Mouse (Mus musculus) intestine, embryonic 16.5 days (tissue): Measurements from ENCODE around the gene Nicn1. TPM values are rescaled to one million over a fixed set of nuclear protein-coding genes. Genes with fewer than 3 reads are reported as not detected.

Experiments used
- ATAC-seq: fragments of 200-750 bp; cut with Nextera tagmentation; 2 replicates; pipeline ENCODE4 v1.8.0; 2017; ENCODE audit warnings: moderate TSS enrichment, moderate library complexity
- H3K27ac ChIP-seq: fragments of 300-500 bp; sonication (generic); 2 replicates; pipeline ENCODE4 v1.5.1; 2014; ENCODE audit warnings: mild to moderate bottlenecking, low read length
- H3K27me3 ChIP-seq: fragments of 300-500 bp; sonication (generic); replicated peaks from 2 replicates; pipeline ENCODE4 v1.6.1; 2014; ENCODE audit warnings: low read length, control low read depth, mixed read lengths; ENCODE audit not compliant: control insufficient read depth, insufficient read depth
- H3K36me3 ChIP-seq: fragments of 300-500 bp; sonication (generic); 2 replicates; pipeline ENCODE4 v1.6.1; 2014; ENCODE audit warnings: low read length, control low read depth; ENCODE audit not compliant: control insufficient read depth, insufficient read depth
- H3K4me1 ChIP-seq: fragments of 300-500 bp; sonication (generic); 2 replicates; pipeline ENCODE4 v1.6.1; 2014; ENCODE audit warnings: low read length, control low read depth, mixed read lengths; ENCODE audit not compliant: control insufficient read depth, insufficient read depth
- H3K4me2 ChIP-seq: fragments of 300-500 bp; sonication (generic); 2 replicates; pipeline ENCODE4 v1.6.1; 2014; ENCODE audit warnings: low read depth, low read length, control low read depth
- H3K4me3 ChIP-seq: fragments of 300-500 bp; sonication (generic); 2 replicates; pipeline ENCODE4 v1.5.1; 2014; ENCODE audit warnings: mild to moderate bottlenecking, low read length
- H3K9ac ChIP-seq: fragments of 300-500 bp; sonication (generic); 2 replicates; pipeline ENCODE4 v1.6.1; 2014; ENCODE audit warnings: low read depth, low read length
- H3K9me3 ChIP-seq: fragments of 300-500 bp; sonication (generic); 2 replicates; pipeline ENCODE4 v1.6.1; 2016; ENCODE audit warnings: low read length, control low read depth; ENCODE audit not compliant: control insufficient read depth
- WGBS: fragments of 180-500 bp; shearing (Covaris S2); extraction: QIAGEN DNeasy Blood & Tissue Kit; methylation state at CpG from one replicate; pipeline ENCODE4 v1.1.7; 2014; 5-methylcytosine and 5-hydroxymethylcytosine counted together
- polyA plus RNA-seq: library from polyadenylated mRNA; unstranded; fragments of >200 nt; fragmentation: Nextera tagmentation; extraction: Ambion mirVana; gene quantifications from 2 replicates; pipeline ENCODE4 v1.2.1, GENCODE M21; 2015

The Nicn1 gene
- polyA plus RNA-seq, 1 experiment from 2014 or later: 29.1 TPM

DNA sequence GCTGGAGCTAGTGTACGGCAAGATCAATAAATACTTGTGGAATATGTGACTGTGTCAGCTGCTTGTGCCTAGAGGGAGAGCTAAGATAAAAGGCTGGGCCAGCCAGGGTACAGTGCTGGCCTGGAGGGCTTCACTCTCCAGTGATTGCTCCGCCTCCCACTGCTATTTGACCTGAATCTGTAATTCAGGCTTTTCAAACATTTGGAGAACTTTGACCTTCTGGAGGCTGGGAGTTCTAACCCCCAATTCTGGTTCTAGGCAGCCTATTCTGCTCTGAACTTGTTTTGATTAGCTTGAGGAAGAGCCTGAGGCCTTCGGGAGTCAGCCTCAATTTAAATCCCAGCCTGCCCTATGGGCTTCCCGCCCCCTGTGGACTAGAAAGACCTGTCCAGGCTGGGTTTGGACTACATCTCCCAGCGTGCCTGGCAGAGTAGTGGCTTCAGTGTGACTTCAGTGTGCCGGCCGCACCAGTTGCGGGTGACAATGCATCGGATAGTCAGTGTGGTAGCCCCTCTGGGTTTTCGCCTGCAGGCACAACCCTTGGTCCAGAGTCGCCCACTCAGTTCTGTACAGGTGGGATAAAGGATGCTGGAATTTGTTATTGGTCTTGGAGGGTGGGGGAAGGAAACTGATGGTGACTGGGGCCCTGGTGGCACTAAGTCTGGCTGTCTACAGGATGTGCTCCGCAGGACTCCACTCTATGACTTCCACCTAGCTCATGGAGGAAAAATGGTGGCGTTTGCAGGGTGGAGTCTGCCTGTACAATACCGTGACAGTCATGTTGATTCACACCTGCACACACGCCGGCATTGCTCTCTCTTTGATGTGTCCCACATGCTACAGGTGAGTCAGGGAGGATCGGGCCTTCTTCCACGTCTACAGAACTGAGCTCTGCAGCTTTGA is 6.5 kb downstream of the Nicn1 start, which contains the start of gene Amt:
TSS of gene Amt (plus strand) at position 401 of the 903 bp plus-strand sequence.
- Histone ChIP-seq H3K27me3 (no peaks in the 10 kb centered on the region), H3K4me2 (peak within 1 kb of the TSS; percentile 41), H3K4me3 (peak within 1 kb of the TSS; percentile 31), H3K9ac (peak within 1 kb of the TSS; percentile 57), H3K36me3 (no peaks in the 10 kb centered on the region), H3K27ac (peak within 1 kb of the TSS; percentile 78), H3K9me3 (no peaks in the 10 kb centered on the region), H3K4me1 (peaks cover 7% of the 10 kb centered on the region; the same call in 1 of the 2 replicates)
- 20% methylated on average over 18 of the region's 18 CpGs for WGBS
- peak; percentile 86 for ATAC-seq

DNA sequence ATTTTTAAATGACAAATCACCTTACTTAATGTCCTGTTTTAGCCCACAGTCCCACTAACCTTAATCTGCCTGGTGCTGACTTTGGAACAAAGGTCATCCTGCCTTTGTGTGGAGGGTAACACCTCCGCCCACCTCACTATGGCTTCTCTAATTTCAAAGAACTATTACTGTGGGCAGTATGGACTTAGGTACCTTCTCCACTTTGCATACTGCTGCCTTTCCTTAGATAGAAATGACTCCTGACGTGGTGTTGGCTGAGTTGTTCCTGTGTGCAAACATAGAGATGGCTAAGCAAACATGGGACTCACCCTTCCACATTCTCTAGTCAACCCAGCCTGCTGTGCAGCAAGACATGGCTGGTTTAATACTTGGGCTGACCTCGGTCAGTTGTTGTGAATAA is 11.6 kb downstream of the Nicn1 start:
- Histone ChIP-seq H3K9ac (no peak overlapping the region), H3K4me3 (no peak overlapping the region), H3K9me3 (no peaks in the 10 kb centered on the region), H3K27ac (peak overlapping the region; percentile 51), H3K4me2 (no peak overlapping the region), H3K36me3 (peaks cover 8% of the 10 kb centered on the region; the same call in 1 of the 2 replicates), H3K4me1 (0 out of 2 replicates have a peak, but pooled peaks cover 3% of the 10 kb centered on the region), H3K27me3 (no peaks in the 10 kb centered on the region)
- peak; percentile 4; the same call in 1 of the 2 replicates for ATAC-seq
- 61% methylated on average over 3 of the region's 3 CpGs for WGBS

DNA sequence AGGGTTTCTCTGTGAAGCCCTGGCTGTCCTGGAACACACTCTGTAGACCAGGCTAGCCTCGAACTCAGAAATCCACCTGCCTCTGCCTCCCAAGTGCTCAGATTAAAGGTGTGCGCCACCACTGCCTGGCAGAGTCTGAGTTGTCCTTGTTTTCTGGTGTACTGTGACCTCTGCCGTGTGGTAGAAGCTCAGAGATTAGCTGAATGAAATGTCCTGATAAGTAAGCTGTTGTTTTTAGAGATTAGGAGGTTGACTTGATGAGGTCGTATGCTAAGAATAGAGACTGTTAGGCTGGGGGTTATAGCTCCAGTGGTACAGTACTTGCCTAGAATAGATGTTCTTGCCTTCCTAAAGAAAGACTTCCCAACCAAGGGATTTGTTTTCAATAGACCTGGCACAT is 14.5 kb downstream of the Nicn1 start:
- peak overlapping the region; percentile 100; the same call in 1 of the 2 replicates for H3K27ac ChIP-seq

DNA sequence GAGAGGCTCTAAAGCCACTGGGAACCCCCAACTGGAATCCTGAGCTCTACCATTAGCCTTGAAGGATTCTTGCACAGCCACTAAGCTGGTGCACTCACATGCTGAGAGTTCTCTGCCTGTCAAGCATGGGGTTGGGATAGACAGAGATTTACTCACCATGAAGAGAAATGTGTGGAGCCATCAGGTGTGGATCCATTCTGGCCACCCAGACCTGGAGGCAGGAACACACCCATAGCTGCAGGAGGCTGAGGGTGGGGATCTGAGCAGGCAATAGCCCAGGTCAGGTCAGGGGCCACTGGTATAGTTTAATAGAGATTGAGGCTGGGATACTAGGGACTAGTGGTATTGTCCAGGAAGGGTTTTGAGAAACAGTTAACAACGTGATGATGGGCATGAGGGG is 14.9 kb downstream of the Nicn1 start:
- Histone ChIP-seq H3K9ac (peak overlapping the region; percentile 93), H3K4me2 (peak overlapping the region; percentile 69), H3K4me3 (peak overlapping the region; percentile 92), H3K27ac (peak overlapping the region; percentile 100), H3K4me1 (peaks cover 11% of the 10 kb centered on the region), H3K27me3 (no peaks in the 10 kb centered on the region), H3K36me3 (peaks cover 8% of the 10 kb centered on the region; the same call in 1 of the 2 replicates), H3K9me3 (no peaks in the 10 kb centered on the region)
- 10% methylated on average over 1 of the region's 1 CpGs for WGBS
- ATAC-seq: no peak; the same call in 1 of the 2 replicates

More for the DNA sequence above, 14.5 kb downstream of the Nicn1 start:
- 73% methylated on average over 4 of the region's 4 CpGs for WGBS
- Histone ChIP-seq H3K9me3 (no peaks in the 10 kb centered on the region), H3K27me3 (no peaks in the 10 kb centered on the region), H3K4me3 (peak overlapping the region; percentile 92), H3K36me3 (peaks cover 8% of the 10 kb centered on the region; the same call in 1 of the 2 replicates), H3K9ac (peak overlapping the region; percentile 93), H3K4me2 (peak overlapping the region; percentile 69), H3K4me1 (peaks cover 11% of the 10 kb centered on the region)
- ATAC-seq: no peak

DNA sequence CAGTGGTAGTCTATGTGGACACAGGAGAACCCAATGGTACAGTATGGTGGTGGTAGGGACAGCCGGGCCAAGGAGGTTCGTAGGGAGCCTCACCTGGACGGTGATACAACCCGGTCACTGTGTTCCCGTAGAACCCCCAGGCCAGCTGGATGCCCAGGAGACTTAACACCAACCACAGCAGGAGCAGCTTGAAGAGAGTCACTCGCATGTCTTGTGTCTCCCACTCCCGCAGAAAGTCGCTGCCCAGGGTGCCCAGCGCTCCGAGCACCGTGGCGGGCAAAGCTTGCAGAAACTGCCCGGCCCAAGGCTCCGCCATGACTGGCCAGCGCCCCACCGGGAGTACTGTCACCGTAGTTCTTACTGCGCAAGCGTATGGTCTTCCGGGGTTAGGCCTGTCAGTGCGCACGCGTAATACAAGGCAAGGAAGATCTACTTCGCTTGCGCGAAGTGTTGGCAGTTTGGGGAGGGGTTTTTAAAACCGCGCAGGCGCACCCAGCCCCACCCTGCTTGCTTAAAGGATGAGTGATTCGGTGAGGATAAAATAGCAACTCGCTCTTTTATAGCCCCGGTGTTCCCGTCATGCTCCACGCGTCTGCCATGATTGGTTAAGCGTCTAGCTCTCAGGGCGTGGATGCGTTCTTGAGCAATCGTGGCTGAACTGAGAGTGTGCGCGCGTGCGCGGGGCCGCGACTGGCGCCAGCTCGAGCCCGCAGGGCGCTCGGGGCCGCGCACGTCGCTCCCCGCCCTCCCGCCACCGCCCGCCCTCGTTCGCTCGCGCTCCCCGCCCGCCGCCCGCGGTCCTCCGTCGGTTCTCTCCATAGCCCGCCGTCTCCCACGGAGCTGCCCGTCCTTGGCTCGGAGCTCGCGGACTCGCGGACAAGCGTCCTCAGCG is 15.6 kb downstream of the Nicn1 start, which contains the start of the genes Rhoa and Tcta:
TSS of gene Rhoa (plus strand) at position 501 of the 892 bp plus-strand sequence.
TSS of gene Tcta (minus strand) at position 532 of the 892 bp plus-strand sequence.
- H3K4me2 ChIP-seq: peak within 1 kb of the TSS; percentile 69
- WGBS: under 1% methylated on average over 81 of the region's 81 CpGs
- peaks cover 14% of the 10 kb centered on the region for H3K4me1 ChIP-seq
- H3K9ac ChIP-seq: peak within 1 kb of the TSS; percentile 100
- H3K27ac ChIP-seq: peak within 1 kb of the TSS; percentile 100
- H3K9me3 ChIP-seq: no peaks in the 10 kb centered on the region
- peaks cover 8% of the 10 kb centered on the region; the same call in 1 of the 2 replicates for H3K36me3 ChIP-seq
- peak; percentile 93 for ATAC-seq
- H3K27me3 ChIP-seq: no peaks in the 10 kb centered on the region
- H3K4me3 ChIP-seq: peak within 1 kb of the TSS; percentile 92

DNA sequence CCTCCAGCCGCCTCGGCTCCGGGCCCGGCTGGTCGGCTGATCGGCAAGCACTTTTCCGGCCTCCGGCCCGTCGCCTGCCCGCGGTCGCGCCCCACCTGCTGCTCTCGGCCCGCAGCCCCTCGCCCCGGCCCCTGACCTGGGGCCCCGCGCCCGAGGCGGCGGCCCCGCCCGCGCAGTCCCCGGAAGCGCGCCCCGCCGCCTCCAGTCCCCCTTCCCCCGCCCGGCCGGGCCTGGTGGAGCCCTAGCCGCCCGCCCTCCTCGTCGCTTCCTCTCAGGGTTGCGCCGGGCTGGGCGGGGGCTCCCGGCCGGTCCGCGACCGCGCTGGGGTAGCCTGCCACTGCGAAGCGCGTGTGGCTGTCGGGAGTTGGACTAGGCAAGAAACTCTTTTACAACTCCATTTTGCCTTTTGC is 16.3 kb downstream of the Nicn1 start:
- no peaks in the 10 kb centered on the region for H3K27me3 ChIP-seq
- WGBS: under 1% methylated on average over 49 of the region's 51 CpGs
- H3K36me3 ChIP-seq: peaks cover 8% of the 10 kb centered on the region; the same call in 1 of the 2 replicates
- peak overlapping the region; percentile 30; the same call in 1 of the 2 replicates for H3K4me2 ChIP-seq
- peak; percentile 82 for ATAC-seq
- H3K9me3 ChIP-seq: no peaks in the 10 kb centered on the region
- H3K4me3 ChIP-seq: peak overlapping the region; percentile 92
- peaks cover 14% of the 10 kb centered on the region for H3K4me1 ChIP-seq
- peak overlapping the region; percentile 100 for H3K9ac ChIP-seq
- H3K27ac ChIP-seq: peak overlapping the region; percentile 100

DNA sequence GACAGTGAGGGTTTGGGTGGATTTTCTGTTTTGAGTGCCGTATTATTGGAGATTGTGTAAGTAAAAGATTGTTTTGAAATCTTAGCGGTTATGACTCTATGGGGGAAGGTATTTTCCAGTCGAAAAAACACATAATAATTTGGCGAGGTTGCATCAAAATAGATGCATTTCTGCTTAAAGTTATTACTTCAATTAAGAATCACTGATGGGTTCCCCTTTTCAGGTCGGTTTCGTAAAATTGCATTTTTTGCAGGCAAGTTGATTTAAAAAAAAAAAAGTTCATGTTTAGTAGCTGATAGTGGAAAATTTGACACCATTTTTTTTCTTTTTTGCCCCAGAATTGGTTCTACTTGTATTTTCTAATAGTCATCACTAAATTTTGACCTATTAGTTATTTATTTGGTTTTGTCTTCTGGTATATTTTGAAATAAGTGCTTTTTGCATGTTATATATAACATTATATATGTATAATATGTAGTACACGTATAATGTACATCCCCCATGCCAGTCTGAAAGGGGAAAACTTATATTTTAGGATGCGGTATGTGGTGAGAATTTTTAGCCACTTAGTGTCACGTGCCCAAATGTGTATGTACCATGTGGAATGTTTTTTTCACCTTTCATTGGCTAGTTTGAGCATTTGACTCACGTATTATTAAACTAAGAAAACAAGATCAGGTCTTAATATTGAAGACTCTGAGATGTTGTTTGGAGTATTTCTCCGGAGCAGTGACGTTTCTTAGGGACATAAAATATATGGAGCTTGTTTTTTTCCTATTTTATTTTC is 17.0 kb downstream of the Nicn1 start:
- H3K4me2 ChIP-seq: peak overlapping the region; percentile 55
- H3K4me1 ChIP-seq: peaks cover 14% of the 10 kb centered on the region
- WGBS: 9% methylated on average over 12 of the region's 12 CpGs
- H3K36me3 ChIP-seq: peaks cover 8% of the 10 kb centered on the region; the same call in 1 of the 2 replicates
- peak overlapping the region; percentile 92 for H3K4me3 ChIP-seq
- peak overlapping the region; percentile 100 for H3K27ac ChIP-seq
- no peaks in the 10 kb centered on the region for H3K27me3 ChIP-seq
- no peaks in the 10 kb centered on the region for H3K9me3 ChIP-seq
- ATAC-seq: no peak
- peak overlapping the region; percentile 100 for H3K9ac ChIP-seq

DNA sequence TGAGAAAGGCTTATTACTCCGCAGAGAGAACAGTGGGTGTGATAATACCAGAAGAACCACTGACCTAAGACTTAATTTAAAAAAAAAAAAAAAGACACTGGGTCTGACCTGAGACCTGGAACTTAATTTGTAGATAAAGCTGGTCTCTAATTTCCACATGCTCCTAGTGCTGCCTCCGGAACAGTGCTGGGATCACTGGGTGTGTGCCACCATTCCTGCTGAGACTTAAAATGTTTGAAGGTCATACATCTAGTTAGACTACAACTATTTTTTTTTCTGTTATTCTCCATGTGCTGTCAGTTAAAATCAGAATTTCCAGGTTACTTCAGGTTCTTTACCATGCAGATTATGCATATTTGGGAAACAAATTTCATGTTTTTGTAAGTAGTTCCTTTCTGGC is 17.9 kb downstream of the Nicn1 start:
- Histone ChIP-seq H3K27ac (no peak overlapping the region), H3K4me3 (peak overlapping the region; percentile 44), H3K27me3 (no peaks in the 10 kb centered on the region), H3K9me3 (no peaks in the 10 kb centered on the region), H3K9ac (peak overlapping the region; percentile 48; the same call in 1 of the 2 replicates), H3K36me3 (peaks cover 2% of the 10 kb centered on the region; the same call in 1 of the 2 replicates), H3K4me1 (peaks cover 14% of the 10 kb centered on the region), H3K4me2 (peak overlapping the region; percentile 55)
- WGBS: 44% methylated on average over 2 of the region's 2 CpGs
- no peak for ATAC-seq
